Mouse (Mus musculus): Measurements from ENCODE around the gene Crb3. TPM values are rescaled to one million over a fixed set of nuclear protein-coding genes. Genes with fewer than 3 reads are reported as not detected.
A peak's percentile ranks its signal among the peaks of the same experiment; 100 is the strongest.
"Not testable (repeated sequence)": the region's sequence is repeated elsewhere in the genome, so short reads cannot be mapped to it uniquely, and the experiment has no call there.

Gene Crb3
- polyA plus RNA-seq, 1 experiment, result 53.5 TPM

DNA sequence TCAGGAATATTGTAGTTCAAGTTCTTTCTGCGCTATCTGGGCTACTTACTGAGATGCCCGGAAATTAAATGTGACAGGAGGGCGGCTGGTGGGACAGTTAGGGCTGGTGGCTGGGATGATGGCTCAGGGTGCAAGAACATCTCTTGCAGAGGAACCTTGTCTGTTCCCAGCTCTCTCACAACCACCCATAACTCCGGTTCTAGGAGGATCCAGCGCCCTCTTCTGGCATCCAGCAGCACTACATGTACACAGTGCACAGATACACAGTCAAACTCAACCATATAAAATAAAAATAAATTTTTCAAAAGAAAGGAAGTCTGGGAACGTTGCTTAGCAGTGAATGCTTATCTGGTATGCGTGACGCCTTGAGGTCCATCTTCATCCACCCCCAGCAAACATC, 19.9 kb upstream of the Crb3 start:
- no peaks in the 10 kb centered on the region for H3K4me1 ChIP-seq (ENCODE audit: control insufficient read depth, insufficient read depth, low read length)
- H3K27me3 ChIP-seq (ENCODE audit: control insufficient read depth, insufficient read depth, low read length, poor library complexity, severe bottlenecking), result no peaks in the 10 kb centered on the region
- H3K27ac ChIP-seq (ENCODE audit: insufficient read depth, low read length), result no peak overlapping the region
- H3K9ac ChIP-seq (ENCODE audit: low read depth, poor library complexity, severe bottlenecking), result peak overlapping the region; percentile 17; the same call in 1 of the 2 replicates
- H3K9me3 ChIP-seq (replicated peaks; ENCODE audit: control insufficient read depth, insufficient read depth, low read length, poor library complexity, severe bottlenecking), result no peaks in the 10 kb centered on the region
- TF ChIP-seq EP300 (IDR thresholded peaks at IDR 0.05; ENCODE audit: insufficient read depth, low read depth, low read length) (no peak), POLR2A (IDR thresholded peaks at IDR 0.05; ENCODE audit: insufficient read depth, low read length) (no peak), CTCF (IDR thresholded peaks at IDR 0.05; ENCODE audit: low read depth, low read length) (peak; percentile 77)
- no peaks in the 10 kb centered on the region for H3K36me3 ChIP-seq (ENCODE audit: control insufficient read depth, insufficient read depth, low read length, poor library complexity, severe bottlenecking)
- peak overlapping the region; percentile 32; the same call in 1 of the 2 replicates for H3K4me3 ChIP-seq (ENCODE audit: low read depth, low read length)

DNA sequence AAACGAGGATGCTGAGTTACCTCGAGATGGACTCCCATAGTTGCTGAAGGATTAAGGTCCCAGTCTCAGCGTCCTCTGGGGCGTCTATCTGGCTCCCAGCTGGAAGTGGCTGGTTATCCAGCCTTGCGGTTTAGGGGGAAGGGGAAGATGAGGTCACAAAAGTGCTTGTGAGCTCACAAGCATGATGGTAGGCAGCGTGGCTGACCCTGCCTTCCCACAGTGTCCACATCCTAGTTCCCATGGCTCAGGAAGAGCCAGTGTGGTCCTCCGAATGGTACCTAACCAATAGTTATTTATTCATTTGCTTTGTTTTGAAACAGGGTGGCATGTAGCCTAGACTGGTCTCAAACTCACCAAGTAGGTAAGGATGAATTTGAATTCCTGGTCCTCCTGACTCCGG, 17.4 kb upstream of the Crb3 start, which contains the start of gene Slc25a41:
Gene Slc25a41 (minus strand): TSS at position 101 of the 400 bp plus-strand sequence.
- Histone ChIP-seq H3K27ac (ENCODE audit: insufficient read depth, low read length) (no peak within 1 kb of the TSS), H3K9me3 (replicated peaks; ENCODE audit: control insufficient read depth, insufficient read depth, low read length, poor library complexity, severe bottlenecking) (no peaks in the 10 kb centered on the region), H3K9ac (ENCODE audit: low read depth, poor library complexity, severe bottlenecking) (no peak within 1 kb of the TSS), H3K4me3 (ENCODE audit: low read depth, low read length) (no peak within 1 kb of the TSS), H3K27me3 (ENCODE audit: control insufficient read depth, insufficient read depth, low read length, poor library complexity, severe bottlenecking) (no peaks in the 10 kb centered on the region), H3K4me1 (ENCODE audit: control insufficient read depth, insufficient read depth, low read length) (no peaks in the 10 kb centered on the region), H3K36me3 (ENCODE audit: control insufficient read depth, insufficient read depth, low read length, poor library complexity, severe bottlenecking) (no peaks in the 10 kb centered on the region)
- TF ChIP-seq CTCF (IDR thresholded peaks at IDR 0.05; ENCODE audit: low read depth, low read length) (no peak), EP300 (IDR thresholded peaks at IDR 0.05; ENCODE audit: insufficient read depth, low read depth, low read length) (no peak), POLR2A (IDR thresholded peaks at IDR 0.05; ENCODE audit: insufficient read depth, low read length) (no peak)

DNA sequence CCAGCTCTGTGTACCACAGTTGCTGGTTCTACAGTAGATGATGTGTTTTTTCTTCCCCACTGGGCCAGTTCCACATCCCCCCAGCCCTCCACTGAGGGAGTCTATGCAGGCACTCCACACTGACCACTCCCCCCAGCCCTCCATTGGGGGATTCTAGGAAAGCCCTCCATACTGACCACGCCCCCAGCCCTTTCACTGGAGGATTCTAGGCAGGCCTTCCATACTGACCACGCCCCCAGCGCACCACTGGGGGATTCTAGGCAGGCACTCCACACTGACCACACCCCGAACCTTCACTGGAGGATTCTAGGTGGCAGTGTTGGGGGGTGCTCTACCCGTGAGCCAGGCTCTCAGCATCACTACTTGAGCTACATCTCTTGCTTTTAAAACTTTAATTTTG, 11.5 kb upstream of the Crb3 start:
- Histone ChIP-seq H3K27ac (ENCODE audit: insufficient read depth, low read length) (no peak overlapping the region), H3K4me1 (ENCODE audit: control insufficient read depth, insufficient read depth, low read length) (peaks cover 2% of the 10 kb centered on the region), H3K27me3 (ENCODE audit: control insufficient read depth, insufficient read depth, low read length, poor library complexity, severe bottlenecking) (no peaks in the 10 kb centered on the region), H3K4me3 (ENCODE audit: low read depth, low read length) (peak overlapping the region; percentile 26), H3K36me3 (ENCODE audit: control insufficient read depth, insufficient read depth, low read length, poor library complexity, severe bottlenecking) (no peaks in the 10 kb centered on the region), H3K9ac (ENCODE audit: low read depth, poor library complexity, severe bottlenecking) (no peak overlapping the region), H3K9me3 (replicated peaks; ENCODE audit: control insufficient read depth, insufficient read depth, low read length, poor library complexity, severe bottlenecking) (no peaks in the 10 kb centered on the region)
- TF ChIP-seq CTCF (IDR thresholded peaks at IDR 0.05; ENCODE audit: low read depth, low read length), result no peak
- no peak for TF ChIP-seq EP300 (IDR thresholded peaks at IDR 0.05; ENCODE audit: insufficient read depth, low read depth, low read length)
- TF ChIP-seq POLR2A (IDR thresholded peaks at IDR 0.05; ENCODE audit: insufficient read depth, low read length), result no peak

DNA sequence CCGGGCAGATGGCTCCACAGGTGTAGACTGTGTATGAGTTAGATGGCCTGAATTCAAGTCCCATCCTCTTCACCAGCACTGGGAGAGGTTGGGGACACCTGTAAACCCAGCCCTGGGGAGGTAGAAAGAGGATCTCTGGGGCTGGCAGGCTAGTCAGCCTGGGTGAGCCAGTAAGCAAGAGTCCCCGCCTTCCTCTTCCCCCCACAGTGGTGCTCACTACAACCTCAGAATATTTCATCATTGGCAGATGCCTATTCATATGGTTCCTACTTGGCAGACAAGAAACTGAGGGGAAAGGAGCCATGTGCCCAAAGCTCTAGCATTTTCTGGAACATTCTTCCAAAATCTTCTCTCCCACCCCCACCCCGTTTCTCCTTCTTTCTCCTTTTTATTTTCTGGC, 10.1 kb upstream of the Crb3 start:
- TF ChIP-seq POLR2A (IDR thresholded peaks at IDR 0.05; ENCODE audit: insufficient read depth, low read length), result no peak
- no peak for TF ChIP-seq EP300 (IDR thresholded peaks at IDR 0.05; ENCODE audit: insufficient read depth, low read depth, low read length)
- TF ChIP-seq CTCF (IDR thresholded peaks at IDR 0.05; ENCODE audit: low read depth, low read length), result no peak
- Histone ChIP-seq H3K9me3 (replicated peaks; ENCODE audit: control insufficient read depth, insufficient read depth, low read length, poor library complexity, severe bottlenecking) (no peaks in the 10 kb centered on the region), H3K36me3 (ENCODE audit: control insufficient read depth, insufficient read depth, low read length, poor library complexity, severe bottlenecking) (no peaks in the 10 kb centered on the region), H3K27me3 (ENCODE audit: control insufficient read depth, insufficient read depth, low read length, poor library complexity, severe bottlenecking) (no peaks in the 10 kb centered on the region), H3K4me3 (ENCODE audit: low read depth, low read length) (no peak overlapping the region), H3K9ac (ENCODE audit: low read depth, poor library complexity, severe bottlenecking) (no peak overlapping the region), H3K27ac (ENCODE audit: insufficient read depth, low read length) (no peak overlapping the region), H3K4me1 (ENCODE audit: control insufficient read depth, insufficient read depth, low read length) (peaks cover 2% of the 10 kb centered on the region)

DNA sequence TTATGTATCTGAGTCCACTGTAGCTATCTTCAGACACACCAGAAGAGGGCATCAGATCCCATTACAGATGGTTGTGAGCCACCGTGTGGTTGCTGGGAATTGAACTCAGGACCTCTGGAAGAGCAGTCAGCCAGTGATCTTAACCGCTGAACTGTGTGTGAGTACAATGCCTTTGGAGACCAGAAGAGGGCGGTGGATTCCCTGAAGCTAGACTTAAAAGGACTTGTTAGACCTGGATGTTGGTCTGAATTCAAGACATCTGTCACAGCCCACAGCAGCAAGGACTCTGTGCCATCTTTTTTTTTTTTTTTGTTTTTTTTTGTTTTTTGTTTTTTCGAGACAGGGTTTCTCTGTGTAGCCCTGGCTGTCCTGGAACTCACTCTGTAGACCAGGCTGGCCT, 7.2 kb upstream of the Crb3 start:
- H3K36me3 ChIP-seq (ENCODE audit: control insufficient read depth, insufficient read depth, low read length, poor library complexity, severe bottlenecking); H3K9ac ChIP-seq (ENCODE audit: low read depth, poor library complexity, severe bottlenecking); H3K27ac ChIP-seq (ENCODE audit: insufficient read depth, low read length); H3K27me3 ChIP-seq (ENCODE audit: control insufficient read depth, insufficient read depth, low read length, poor library complexity, severe bottlenecking); H3K4me1 ChIP-seq (ENCODE audit: control insufficient read depth, insufficient read depth, low read length); H3K4me3 ChIP-seq (ENCODE audit: low read depth, low read length); H3K9me3 ChIP-seq (replicated peaks; ENCODE audit: control insufficient read depth, insufficient read depth, low read length, poor library complexity, severe bottlenecking): not testable (repeated sequence)
- TF ChIP-seq CTCF (IDR thresholded peaks at IDR 0.05; ENCODE audit: low read depth, low read length), result peak; percentile 10

DNA sequence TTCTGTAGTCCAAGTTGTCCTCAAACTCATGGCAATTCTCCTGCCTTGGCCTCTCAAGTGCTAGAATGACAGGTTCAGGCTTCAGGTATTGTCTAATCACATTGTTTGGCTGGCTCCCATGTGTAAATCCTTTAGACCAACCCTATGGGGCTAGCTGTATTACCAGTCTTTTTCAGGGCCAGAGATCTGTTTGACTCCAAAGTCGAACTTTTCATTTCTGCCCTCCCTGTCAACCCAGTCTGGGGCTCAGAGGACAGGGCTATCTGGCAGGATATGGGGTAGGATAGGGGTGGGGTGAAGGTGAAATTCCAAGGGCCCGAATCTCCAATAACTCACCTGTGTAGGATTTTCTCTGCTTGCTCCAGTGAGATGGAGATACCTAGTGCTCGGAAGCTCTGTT, 2.7 kb upstream of the Crb3 start:
- Histone ChIP-seq H3K36me3 (ENCODE audit: control insufficient read depth, insufficient read depth, low read length, poor library complexity, severe bottlenecking) (no peaks in the 10 kb centered on the region), H3K4me1 (ENCODE audit: control insufficient read depth, insufficient read depth, low read length) (peaks cover 5% of the 10 kb centered on the region), H3K9ac (ENCODE audit: low read depth, poor library complexity, severe bottlenecking) (no peak overlapping the region), H3K27me3 (ENCODE audit: control insufficient read depth, insufficient read depth, low read length, poor library complexity, severe bottlenecking) (no peaks in the 10 kb centered on the region), H3K9me3 (replicated peaks; ENCODE audit: control insufficient read depth, insufficient read depth, low read length, poor library complexity, severe bottlenecking) (no peaks in the 10 kb centered on the region), H3K27ac (ENCODE audit: insufficient read depth, low read length) (no peak overlapping the region), H3K4me3 (ENCODE audit: low read depth, low read length) (no peak overlapping the region)
- no peak for TF ChIP-seq CTCF (IDR thresholded peaks at IDR 0.05; ENCODE audit: low read depth, low read length)
- no peak for TF ChIP-seq EP300 (IDR thresholded peaks at IDR 0.05; ENCODE audit: insufficient read depth, low read depth, low read length)
- TF ChIP-seq POLR2A (IDR thresholded peaks at IDR 0.05; ENCODE audit: insufficient read depth, low read length), result no peak

Measured in ES-Bruce4 (cell line).